17 mouse cellular contexts compared by ENCODE assay signal in genomic region chr7:73661901-73662300, GRCm38 (mm10).
"Had no signal": no experiment of that assay in that cellular context is flagged by ENCODE, and none has a peak within 500 bp of the region (broad histone marks: within the 10 kb centered on the region; RNA-seq: fewer than 3 reads in every experiment).

No protein-coding gene starts in this region.

- H3K4me2 ChIP-seq: neural tube, embryonic 12.5 days; neural tube, embryonic 13.5 days; neural tube, embryonic 15.5 days; stomach, embryonic 15.5 days had no signal

- H3K9me3 ChIP-seq: neural tube, embryonic 12.5 days; neural tube, embryonic 13.5 days; neural tube, embryonic 15.5 days; stomach, embryonic 15.5 days had no signal

- DNase-seq: retina, postnatal 1 day; right cerebral cortex, adult 18-20 months; right cerebral cortex, postnatal 14 days; right cerebral cortex, postnatal 25 days; right cerebral cortex, postnatal 4 days; spleen, adult 18-20 months; thymus, adult 18-20 months; thymus, adult 2 months; thymus, postnatal 14 days; thymus, postnatal 25 days; thymus, postnatal 36 days; thymus, postnatal 4 days had no signal

- H3K36me3 ChIP-seq: neural tube, embryonic 12.5 days; neural tube, embryonic 13.5 days; neural tube, embryonic 15.5 days; stomach, embryonic 15.5 days had no signal

- H3K4me1 ChIP-seq: neural tube, embryonic 12.5 days; neural tube, embryonic 13.5 days; neural tube, embryonic 15.5 days had no signal

- H3K9ac ChIP-seq: neural tube, embryonic 12.5 days; neural tube, embryonic 13.5 days; neural tube, embryonic 15.5 days; stomach, embryonic 15.5 days had no signal

- H3K27me3 ChIP-seq: neural tube, embryonic 12.5 days; neural tube, embryonic 13.5 days; neural tube, embryonic 15.5 days; stomach, embryonic 15.5 days had no signal

- H3K4me3 ChIP-seq: neural tube, embryonic 12.5 days; neural tube, embryonic 13.5 days; neural tube, embryonic 15.5 days; stomach, embryonic 15.5 days had no signal

- H3K27ac ChIP-seq: neural tube, embryonic 12.5 days; neural tube, embryonic 13.5 days; neural tube, embryonic 15.5 days; stomach, embryonic 15.5 days; stomach, postnatal 0 days had no signal
